Mouse (Mus musculus) heart, adult 18-20 months (tissue): ENCODE results near the gene Spert. TPM values are rescaled to one million over a fixed set of nuclear protein-coding genes. Genes with fewer than 3 reads are reported as not detected.
A peak's percentile ranks its signal among the peaks of the same experiment; 100 is the strongest.

Experiments
- DNase-seq, 2 experiments: peaks; one replicate each; pipeline ENCODE4 v3.0.0; 2021 to 2022; ENCODE audit warnings: mixed read lengths in 1 of 2
- long read RNA-seq, 2 experiments: library from polyadenylated mRNA; stranded (forward); transcript quantifications; one replicate each; pipeline ENCODE4 v2.0.0; 2021
- total RNA-seq, 2 experiments: library from RNA; stranded (reverse); gene quantifications; 2 replicates each; pipeline ENCODE4 v1.2.3; 2021

Gene Spert
- not detected for total RNA-seq
- long read RNA-seq, experiment 1 = 0 reads
- long read RNA-seq, experiment 2 = 0 reads

DNA sequence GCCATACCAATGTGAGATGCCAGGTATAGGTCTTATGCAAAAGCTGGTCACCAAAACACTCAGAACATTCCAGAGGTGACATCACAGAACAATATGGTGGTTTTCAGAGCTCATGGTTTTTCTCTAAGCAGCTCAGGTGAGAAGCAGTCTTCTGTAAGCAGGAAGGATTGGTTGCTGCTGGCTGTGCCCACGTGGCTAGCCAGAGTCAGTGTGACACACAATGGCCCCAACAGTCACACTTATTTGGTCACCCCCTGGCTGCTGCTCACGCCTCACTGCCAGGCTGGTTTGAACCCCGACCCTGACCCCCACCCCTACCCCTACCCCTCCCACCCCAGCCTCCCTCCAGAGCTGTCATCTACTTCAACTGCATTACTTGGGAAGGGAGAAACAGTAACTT lies at the start of gene Spert:
Spert (minus strand) TSS at position 139 of the 400 bp plus-strand sequence.
- DNase-seq = no peak

DNA sequence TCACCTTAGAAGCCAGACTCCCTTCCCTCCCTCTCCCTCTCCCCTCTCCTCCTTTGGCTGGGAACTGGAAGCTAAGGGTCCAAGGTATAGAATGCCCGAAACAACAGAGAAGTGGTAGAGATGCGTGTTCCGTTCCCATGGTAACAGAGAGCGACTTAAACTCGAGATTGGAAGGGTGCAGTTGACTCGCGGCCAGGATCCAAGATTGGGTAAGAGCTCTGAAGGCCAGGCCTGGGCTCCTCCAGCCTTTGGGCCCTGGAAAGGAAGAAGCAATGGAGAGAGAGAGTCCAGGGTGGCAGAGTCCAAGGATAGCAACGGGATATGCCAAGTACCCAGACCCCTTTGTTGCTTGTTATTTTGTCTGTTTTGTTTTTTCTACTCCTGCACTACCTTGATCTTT lies 49.2 kb upstream of the Spert start, which contains the start of gene Erich6b:
Erich6b (plus strand) TSS at position 180 of the 400 bp plus-strand sequence.
- no peak for DNase-seq

DNA sequence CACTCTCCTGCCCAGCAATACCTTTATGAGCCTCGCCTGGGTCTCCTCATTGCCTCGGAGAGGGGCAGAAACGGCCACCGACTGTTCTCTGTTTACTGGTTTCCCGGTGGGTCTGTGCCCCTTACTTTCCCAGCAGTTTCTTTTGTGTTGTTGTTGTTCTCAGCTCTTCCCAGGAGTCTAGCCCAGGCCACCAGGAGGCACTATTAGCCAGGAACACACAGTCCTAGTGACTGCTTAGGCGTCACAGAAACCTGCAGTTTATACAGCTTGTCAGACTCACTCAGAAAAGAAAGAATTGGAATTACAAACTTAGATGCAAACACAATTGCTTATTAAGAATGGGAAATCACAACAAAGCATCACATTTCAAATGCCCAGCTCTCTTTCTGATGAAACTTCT lies 48.5 kb upstream of the Spert start:
- no peak for DNase-seq

DNA sequence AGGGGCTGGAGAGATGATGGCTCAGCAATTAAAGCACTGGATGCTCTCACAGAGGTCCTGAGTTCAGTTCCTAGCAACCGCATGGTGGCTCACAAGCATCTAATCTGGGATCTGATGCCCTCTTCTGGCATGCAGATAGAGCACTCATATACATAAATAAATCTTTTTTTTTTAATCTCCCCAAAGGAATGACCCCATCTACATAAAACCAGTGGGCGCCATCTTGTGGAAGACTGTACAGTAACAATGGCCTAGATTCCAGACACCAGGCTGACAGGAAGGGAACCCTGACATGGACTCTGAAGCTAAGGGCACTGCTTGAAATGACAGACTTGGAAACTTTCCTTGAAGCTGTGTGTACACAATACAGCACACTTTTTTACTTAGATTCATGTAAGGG lies 47.9 kb upstream of the Spert start:
- peak in 1 of 2 experiments; percentile 6 for DNase-seq

DNA sequence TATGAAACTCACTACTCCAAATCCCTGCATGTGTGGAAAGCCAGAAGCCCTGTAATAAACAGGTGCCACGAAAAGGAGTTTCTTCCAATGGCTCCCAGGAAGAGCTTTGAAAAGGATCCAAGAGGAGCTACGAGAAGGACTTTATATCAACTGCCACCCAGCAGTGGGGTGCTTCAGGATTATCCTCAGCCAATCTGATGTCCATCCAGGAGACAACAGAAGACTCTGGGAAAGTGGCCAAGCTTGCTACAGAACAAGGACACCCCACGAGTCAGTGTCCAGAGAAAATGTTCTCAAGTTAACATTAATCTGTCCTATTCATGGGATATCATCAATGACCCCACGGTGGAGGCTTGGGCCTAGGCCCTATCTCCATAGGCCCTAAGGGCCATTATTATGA lies 44.7 kb upstream of the Spert start:
- DNase-seq = no peak

DNA sequence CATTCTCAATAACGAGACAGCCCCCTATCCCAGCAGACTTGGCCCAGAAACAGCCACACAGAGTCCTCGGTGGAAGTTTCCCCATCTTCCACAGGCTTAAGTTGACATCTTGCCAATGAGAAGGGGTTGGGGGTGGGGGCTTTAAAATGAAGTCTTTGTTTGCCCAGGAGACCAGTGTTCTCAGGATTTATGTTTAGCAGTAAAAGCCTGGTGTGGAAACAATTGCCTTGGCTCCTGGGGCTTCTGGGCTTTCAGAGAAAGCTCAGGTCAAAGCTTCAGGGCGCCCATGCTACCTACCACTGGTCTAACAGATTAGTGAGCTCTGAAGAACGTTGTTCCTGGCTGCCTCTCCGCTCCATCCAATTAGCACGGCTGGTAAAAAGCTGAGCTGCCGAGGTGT lies 43.2 kb upstream of the Spert start:
- DNase-seq = no peak

DNA sequence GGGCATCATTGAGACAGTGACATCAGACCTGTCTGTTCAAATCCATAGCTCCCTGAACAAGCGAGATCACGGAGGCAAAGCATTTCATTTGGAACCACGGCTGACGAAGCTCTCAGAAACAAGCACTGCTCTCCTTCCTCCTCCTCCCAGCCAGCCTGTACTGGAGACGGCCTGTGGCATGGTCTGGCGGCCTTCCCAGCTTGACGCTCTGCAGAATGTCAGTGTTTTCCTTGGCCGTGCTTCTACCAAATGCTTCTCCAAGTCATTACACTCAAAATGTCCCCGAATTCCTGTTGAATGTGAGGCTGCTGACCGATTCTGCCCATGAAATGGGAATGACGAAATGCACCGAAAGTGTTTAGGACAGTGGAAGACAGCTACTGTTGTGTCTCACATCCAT lies 42.4 kb upstream of the Spert start:
- peak; percentile 52 for DNase-seq

DNA sequence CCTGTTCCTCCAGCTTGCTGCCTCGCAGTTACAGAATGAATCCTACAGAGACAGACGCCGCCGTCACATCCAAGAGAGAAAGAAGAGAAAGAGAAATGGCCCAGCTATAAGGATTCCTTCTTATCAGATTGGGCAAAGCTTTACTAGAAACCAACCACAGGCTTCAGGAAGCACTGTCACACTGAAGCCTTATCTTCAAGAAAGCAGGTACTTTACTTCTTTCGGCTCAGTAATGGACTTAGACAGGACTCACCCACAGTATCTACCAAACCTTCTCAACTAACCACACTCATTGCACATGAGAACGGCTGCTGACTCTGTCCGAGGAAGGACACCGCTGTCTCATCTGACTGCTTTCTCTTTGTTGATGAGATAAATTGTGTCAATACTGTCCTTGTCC lies 36.0 kb upstream of the Spert start:
- DNase-seq = no peak

DNA sequence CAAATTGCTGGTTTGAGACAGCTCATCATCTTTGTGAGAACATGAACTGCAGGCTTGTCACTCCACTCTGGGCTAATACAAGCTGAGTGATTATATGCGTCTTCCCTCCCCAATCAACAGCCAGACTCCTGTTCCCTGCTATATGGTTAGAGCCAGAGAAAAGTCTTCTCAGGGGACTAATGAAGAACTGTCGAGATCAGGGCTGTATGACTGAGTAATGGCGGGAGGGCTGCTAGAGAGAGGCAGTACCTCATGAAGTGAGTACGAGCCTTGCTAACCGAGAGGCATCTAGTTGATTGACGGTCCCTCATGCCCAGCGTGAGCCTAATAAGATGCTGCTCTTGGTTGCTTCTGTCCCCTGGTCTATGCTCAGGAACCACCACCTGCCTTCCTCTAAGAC lies 30.1 kb upstream of the Spert start:
- no peak for DNase-seq

DNA sequence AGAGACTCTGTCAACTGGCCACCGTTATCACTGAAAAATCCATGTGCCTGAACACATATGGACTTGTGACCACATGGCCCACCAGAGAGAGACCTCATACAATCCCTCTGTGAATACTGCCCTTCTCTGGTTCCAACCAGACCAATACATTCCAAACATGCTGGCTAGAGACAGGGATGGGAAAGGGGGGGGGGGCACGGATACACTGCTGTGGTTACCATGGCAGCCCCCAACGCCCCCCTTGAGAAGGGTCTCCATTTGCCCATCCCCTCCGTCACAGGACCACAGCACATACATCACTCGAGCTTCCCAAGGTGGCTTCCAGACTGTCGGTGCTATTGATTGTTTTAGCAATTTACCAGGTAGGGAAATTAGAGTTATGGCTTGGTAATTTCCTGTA lies 23.5 kb upstream of the Spert start:
- no peak for DNase-seq

DNA sequence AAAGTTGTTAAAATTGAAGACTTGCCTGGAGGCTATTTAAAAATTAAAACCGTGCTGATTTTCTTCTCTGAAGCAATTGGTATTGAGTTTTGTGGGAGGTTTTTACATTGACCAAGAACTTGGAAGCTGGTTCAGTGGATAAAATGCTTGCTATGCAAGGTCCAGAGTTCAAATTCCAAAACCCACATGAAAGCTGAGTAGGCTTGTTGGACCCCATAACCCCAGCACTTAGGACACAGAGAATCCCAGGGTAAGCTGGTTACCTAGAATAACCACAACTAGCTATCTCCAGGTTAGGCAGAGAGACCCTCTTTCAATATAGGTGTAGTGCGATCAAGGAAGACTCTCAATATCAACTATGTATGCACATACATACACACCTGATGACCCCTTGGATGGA lies 16.3 kb upstream of the Spert start:
- DNase-seq = no peak

DNA sequence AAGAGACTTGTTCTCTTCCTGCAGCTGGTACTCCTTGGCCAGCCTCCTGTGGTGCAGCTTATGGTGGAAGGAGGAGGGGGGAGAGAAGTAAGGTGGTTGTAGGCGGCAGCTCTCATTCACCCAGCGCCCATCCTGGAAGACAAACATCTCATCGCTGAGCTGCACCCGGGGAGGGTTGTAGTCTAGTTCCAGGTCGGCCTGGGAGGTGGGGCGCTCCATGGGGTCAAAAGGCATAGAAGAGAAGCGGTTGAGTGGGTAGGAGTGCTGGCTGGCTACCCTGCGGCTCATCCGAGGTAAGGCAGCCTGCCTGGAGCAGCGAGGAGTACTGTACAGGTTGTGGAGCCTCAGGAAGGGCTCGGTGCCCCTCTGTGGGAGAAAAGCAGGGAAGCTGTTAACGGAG lies 9.0 kb downstream of the Spert start:
- no peak for DNase-seq

DNA sequence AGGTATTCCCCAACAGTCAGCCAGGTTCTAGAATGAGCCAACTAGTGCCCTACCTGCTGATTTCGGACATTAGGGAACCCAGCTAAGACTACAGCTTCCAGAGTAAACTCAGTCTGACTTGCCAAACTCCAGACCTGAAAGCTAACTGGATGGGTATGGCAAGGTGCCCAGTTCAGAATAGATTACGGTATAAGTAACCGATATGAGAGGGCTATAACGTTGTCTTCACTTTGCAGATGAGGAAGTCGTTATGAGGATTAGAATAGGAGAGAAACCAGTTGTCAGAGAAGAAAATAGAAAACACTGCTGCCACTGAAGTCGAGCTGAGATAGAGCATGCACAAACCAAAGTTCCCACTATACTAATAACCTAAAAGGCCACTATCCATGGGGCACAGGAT lies 13.9 kb downstream of the Spert start:
- no peak for DNase-seq

DNA sequence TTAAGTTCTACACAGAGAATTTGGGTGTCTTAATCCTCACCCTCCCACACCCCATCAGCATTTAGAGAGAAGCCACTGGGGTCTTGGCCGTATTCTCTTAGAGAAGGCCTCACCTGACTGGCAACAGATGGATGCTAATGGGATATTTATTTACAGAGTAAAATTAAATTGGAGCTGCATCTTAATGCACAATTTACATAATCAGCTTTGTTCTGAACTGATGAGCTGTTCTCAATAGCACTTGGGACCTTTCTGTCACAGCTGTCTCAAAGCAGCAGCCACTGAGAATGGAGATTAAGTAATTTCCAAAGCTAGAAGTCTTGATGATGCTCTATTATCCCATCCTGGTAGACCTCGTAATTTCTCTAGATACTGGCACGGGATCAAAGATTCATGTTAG lies 26.6 kb downstream of the Spert start:
- no peak for DNase-seq

DNA sequence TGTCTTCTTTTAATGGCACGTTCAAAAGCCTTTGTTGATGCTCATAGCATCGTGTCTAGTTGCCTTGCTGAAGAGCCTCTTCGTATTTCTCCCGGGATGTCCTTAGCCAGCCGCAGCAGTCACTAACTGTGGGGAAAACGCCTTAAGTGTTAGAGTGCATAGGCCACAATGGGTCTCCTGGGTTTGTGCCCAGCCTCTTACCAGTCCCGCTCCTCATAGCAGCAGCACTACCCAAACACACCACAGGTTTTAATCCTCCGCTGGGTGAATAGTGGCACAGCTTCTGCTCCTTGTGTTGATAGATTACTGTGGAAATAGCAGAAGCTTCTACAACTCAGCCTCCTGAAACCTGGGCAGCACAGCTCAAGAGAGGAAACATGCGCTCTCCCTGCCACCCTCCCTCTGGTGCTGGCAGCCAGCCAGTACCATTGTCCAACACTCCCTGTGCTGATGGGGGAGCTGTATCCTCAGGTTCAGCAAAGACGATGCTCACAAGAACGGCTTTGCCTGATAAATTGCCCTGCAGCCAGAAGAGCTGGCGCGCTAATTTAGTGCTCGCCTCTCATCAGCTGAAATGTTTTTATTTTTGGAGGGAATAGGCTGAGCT lies 27.3 kb downstream of the Spert start:
- DNase-seq = peak; percentile 49 to 52

DNA sequence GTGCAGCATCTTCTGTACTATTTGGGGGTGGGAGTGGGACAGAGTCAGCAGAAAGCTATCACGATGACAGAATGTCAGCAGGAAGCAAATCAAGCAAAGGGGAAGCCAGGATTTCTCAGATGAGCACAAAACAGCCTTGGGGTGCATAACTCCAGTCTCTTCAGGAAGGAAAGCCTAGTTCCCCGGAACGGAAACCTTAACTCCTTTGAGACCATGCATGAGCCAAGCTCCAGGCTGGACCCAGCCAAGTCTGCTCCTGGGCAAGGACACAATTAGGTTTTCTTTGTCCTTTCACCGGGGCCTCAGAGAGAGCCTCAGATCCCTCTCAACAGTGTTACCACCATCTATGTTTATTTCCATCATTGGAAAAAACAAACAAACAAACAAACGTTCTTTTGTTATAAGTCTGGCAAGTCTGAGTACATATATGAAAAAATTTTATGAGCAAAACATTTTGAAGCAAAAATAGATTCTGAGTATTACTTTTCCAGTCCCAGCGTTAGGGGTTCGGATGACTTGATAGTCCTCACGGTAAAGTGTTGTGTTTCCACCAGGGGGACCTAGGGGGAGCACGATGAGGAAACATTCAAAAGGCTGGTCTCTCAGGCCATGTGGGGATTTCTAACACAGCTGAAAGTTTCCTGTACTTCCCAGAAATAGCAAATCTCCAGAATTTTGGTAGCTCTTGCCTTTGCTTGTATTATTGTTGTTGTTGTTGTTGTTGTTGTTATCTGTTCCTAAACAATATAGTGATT lies 31.2 kb downstream of the Spert start:
- DNase-seq = peak; percentile 24 to 58

DNA sequence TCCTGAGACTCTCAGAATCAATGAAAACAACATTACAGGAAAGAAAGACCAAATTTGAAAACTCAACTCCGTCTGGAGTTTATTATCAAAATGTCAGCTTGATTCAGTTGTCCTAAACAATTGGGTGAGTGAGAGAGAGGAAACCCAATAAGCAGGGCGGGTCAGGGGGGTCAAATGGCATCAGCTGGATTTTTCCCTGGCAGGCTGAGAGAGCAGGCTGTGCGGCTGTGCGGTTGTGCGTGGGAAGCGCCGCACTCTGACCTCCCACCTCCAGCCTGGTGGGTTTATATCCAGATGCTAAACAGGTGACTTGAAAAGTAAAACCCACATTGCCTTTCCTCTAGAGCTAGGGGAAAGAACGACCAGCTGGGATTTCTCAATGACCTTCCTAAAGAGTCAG lies 51.2 kb downstream of the Spert start:
- no peak for DNase-seq

DNA sequence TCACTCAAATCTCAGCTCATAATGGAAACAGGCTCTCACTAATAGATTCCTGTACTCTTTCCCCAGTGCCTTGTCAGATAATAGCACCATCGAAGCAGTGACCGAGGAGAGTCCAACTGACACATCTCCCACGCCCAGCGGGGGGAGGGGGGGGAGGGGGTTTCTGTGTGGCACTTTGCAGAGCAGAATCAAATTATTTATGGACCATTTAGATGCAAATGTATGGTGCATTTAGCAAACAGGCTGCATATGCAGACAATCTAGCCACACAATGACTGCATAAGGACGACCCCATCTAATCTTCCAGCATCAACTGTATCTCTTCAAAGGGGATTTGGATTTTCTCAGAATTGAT lies 51.9 kb downstream of the Spert start:
- no peak for DNase-seq

DNA sequence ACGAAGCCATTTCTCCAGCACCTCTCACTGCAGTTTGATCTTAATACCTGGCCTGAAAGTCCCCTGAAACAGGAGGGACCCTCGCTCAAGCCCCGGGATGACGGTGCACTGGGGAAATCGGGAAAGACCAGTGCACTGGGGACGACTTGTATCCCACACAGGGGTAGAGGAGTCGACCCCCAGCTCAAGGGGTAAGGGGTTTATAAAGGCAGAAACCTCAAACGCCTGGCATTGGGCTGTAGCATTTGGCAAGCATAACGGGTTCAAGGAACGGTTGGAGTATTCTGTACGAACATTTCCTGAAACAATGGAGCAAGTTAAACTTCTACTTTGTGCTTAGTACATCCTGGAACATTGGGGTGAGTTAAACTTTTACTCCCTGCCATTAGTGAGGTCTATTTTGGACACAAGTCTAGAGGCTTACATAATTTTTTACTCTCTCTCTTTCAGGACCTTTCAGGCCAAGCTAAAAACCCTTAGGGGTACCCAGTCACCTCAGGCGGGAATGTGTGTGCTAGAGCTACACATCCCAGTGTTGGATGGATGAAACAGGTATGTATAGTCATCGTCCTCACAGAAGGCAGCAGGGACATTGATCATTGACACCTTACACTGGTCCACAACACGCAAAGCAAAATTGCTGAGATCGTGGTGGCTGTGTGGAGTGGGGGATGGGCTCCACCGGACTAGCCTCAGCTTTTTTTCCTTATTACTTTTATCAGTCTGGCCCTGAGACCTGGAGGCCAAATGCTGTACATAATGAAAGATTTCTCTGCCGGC lies 52.5 kb downstream of the Spert start:
- DNase-seq = no peak

DNA sequence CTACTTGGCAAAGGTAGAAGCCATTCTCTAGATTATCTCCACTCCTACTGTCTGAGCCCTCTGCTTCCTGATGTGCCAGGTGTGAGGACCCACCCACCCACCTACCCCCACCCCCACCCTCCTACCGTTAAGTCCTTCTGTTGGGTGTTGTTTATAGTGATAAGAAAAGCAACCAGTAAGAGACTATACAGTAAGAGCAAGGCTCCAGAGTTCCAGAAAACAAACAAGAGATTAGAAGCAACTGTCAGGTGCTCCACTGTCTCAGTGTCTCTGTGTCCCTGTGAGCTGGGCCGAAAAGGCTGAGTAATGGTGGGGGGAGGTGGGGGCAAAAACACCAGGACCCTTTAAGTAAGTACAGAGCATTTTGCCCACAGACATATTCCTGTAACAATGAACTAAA lies 53.7 kb downstream of the Spert start:
- no peak for DNase-seq
